ENCODE assay signal across 21 mouse cellular contexts in genomic region chr1:95618647-95619046, GRCm38 (mm10). TPM values are rescaled to one million over a fixed set of nuclear protein-coding genes. Genes with fewer than 3 reads are reported as not detected.
DNase-seq lines count a peak whose midpoint lies in the region; ATAC-seq and TF ChIP-seq lines count a peak whose summit lies in the region.
"Had no signal": no experiment of that assay in that cellular context is flagged by ENCODE, and none has a peak within 500 bp of the region (broad histone marks: within the 10 kb centered on the region; RNA-seq: fewer than 3 reads in every experiment).

No protein-coding gene starts in this region.

- WGBS in heart, embryonic 11.5 days (ENCODE audit: insufficient replicate concordance): 45% methylated on average over 3 of the region's 3 CpGs
- 58% methylated on average over 3 of the region's 3 CpGs for WGBS in lung, embryonic 14.5 days
- WGBS in lung, postnatal 0 days: 43% methylated on average over 3 of the region's 3 CpGs

- no peak overlapping the region for H3K27ac ChIP-seq in heart, embryonic 11.5 days (ENCODE audit: low read depth, low read length)
- H3K27ac ChIP-seq in lung, embryonic 14.5 days (ENCODE audit: low read depth): no peak overlapping the region
- H3K27ac ChIP-seq in lung, postnatal 0 days (ENCODE audit: low read length): no peak overlapping the region
- H3K27ac ChIP-seq: left cerebral cortex, adult 2 months; limb, embryonic 13.5 days had no signal

- TF ChIP-seq EP300 in lung, postnatal 0 days (IDR thresholded peaks at IDR 0.05): no peak

- DNase-seq in heart, adult 18-20 months: peak; percentile 22 to 61
- DNase-seq in lung, embryonic 14.5 days: peak; percentile 7
- no peak for DNase-seq in lung, postnatal 0 days (ENCODE audit: low spot score)
- DNase-seq in embryo, embryonic 10.5 days (ENCODE audit: low spot score): peak; percentile 29
- DNase-seq in spleen, postnatal 4 days (ENCODE audit: low spot score in 2 of 2): no peak
- DNase-seq in thymus, postnatal 36 days: no peak
- DNase-seq: adrenal gland, postnatal 25 days; cerebellum, adult 9-10 months; gastrocnemius, postnatal 10 days; kidney, postnatal 25 days; liver, postnatal 0 days; lung, postnatal 36 days; right cerebral cortex, postnatal 14 days; thymus, postnatal 4 days had no signal

- no peaks in the 10 kb centered on the region for H3K36me3 ChIP-seq in heart, embryonic 11.5 days (ENCODE audit: control insufficient read depth, insufficient read depth, low read length)
- H3K36me3 ChIP-seq in lung, embryonic 14.5 days (ENCODE audit: insufficient read depth): no peaks in the 10 kb centered on the region
- no peaks in the 10 kb centered on the region for H3K36me3 ChIP-seq in lung, postnatal 0 days (ENCODE audit: insufficient read depth, low read length)
- H3K36me3 ChIP-seq: limb, embryonic 13.5 days had no signal

- no peaks in the 10 kb centered on the region for H3K4me1 ChIP-seq in heart, embryonic 11.5 days (ENCODE audit: control insufficient read depth, insufficient read depth, low read length)
- H3K4me1 ChIP-seq in lung, embryonic 14.5 days (ENCODE audit: insufficient read depth): no peaks in the 10 kb centered on the region
- no peaks in the 10 kb centered on the region for H3K4me1 ChIP-seq in lung, postnatal 0 days (ENCODE audit: insufficient read depth, low read depth, low read length)
- H3K4me1 ChIP-seq: limb, embryonic 13.5 days had no signal

- no peak overlapping the region for H3K9ac ChIP-seq in heart, embryonic 11.5 days (ENCODE audit: low read depth, low read length)
- H3K9ac ChIP-seq in lung, embryonic 14.5 days: no peak overlapping the region
- H3K9ac ChIP-seq in lung, postnatal 0 days (replicated peaks; ENCODE audit: low read depth): no peak overlapping the region
- H3K9ac ChIP-seq: limb, embryonic 13.5 days; liver, postnatal 0 days had no signal

- H3K27me3 ChIP-seq in heart, embryonic 11.5 days (ENCODE audit: control insufficient read depth, insufficient read depth, low read length): no peaks in the 10 kb centered on the region
- H3K27me3 ChIP-seq in lung, embryonic 14.5 days (ENCODE audit: insufficient read depth, low read length): no peaks in the 10 kb centered on the region
- H3K27me3 ChIP-seq in lung, postnatal 0 days (replicated peaks; ENCODE audit: insufficient read depth, low read length): no peaks in the 10 kb centered on the region
- H3K27me3 ChIP-seq: limb, embryonic 13.5 days had no signal

- TF ChIP-seq CTCF in lung, embryonic 14.5 days (IDR thresholded peaks at IDR 0.05; ENCODE audit: low read depth): no peak
- no peak for TF ChIP-seq CTCF in lung, postnatal 0 days (IDR thresholded peaks at IDR 0.05)

- H3K4me3 ChIP-seq in heart, embryonic 11.5 days (ENCODE audit: low read depth, low read length): no peak overlapping the region
- H3K4me3 ChIP-seq in lung, embryonic 14.5 days (ENCODE audit: low read depth, low read length): no peak overlapping the region
- no peak overlapping the region for H3K4me3 ChIP-seq in lung, postnatal 0 days (ENCODE audit: low read depth, low read length)
- H3K4me3 ChIP-seq: left cerebral cortex, adult 2 months; limb, embryonic 13.5 days had no signal

- H3K4me2 ChIP-seq in heart, embryonic 11.5 days: no peak overlapping the region
- H3K4me2 ChIP-seq in lung, embryonic 14.5 days: no peak overlapping the region
- no peak overlapping the region for H3K4me2 ChIP-seq in lung, postnatal 0 days (replicated peaks; ENCODE audit: low read depth, low read length)
- H3K4me2 ChIP-seq: limb, embryonic 13.5 days; midbrain, embryonic 11.5 days had no signal

- no peaks in the 10 kb centered on the region for H3K9me3 ChIP-seq in heart, embryonic 11.5 days (replicated peaks; ENCODE audit: control insufficient read depth, low read length)
- no peaks in the 10 kb centered on the region for H3K9me3 ChIP-seq in lung, embryonic 14.5 days (ENCODE audit: low read depth, low read length)
- no peaks in the 10 kb centered on the region for H3K9me3 ChIP-seq in lung, postnatal 0 days (ENCODE audit: low read length)
- H3K9me3 ChIP-seq: limb, embryonic 13.5 days had no signal

- no peak for ATAC-seq in heart, embryonic 11.5 days (replicated peaks; ENCODE audit: insufficient number of reproducible peaks, low FRiP score, low TSS enrichment)
- no peak for ATAC-seq in lung, embryonic 14.5 days (ENCODE audit: insufficient read depth)
- no peak for ATAC-seq in lung, postnatal 0 days
- ATAC-seq: forebrain, embryonic 16.5 days; hindbrain, embryonic 16.5 days; intestine, postnatal 0 days; liver, postnatal 0 days had no signal

RNA-seq across cellular contexts. Expression of gene St8sia4, which starts 48.7 kb away (rescaled TPM):
- 1 to 10 TPM; 4.9 to 5.0 TPM for total RNA-seq in heart, adult 18-20 months (2021)
- polyA plus RNA-seq in heart, embryonic 11.5 days (2014; fragmentation: Nextera tagmentation; extraction: Ambion mirVana): 0.84 and 1.0 TPM in 2 replicates
- polyA plus RNA-seq in lung, embryonic 14.5 days (2014; fragmentation: Nextera tagmentation; extraction: Ambion mirVana): 15.9 and 16.3 TPM in 2 replicates
- 6.0 and 8.6 TPM in 2 replicates for polyA plus RNA-seq in lung, postnatal 0 days (2015; fragmentation: Nextera tagmentation; extraction: Ambion mirVana)

Comparison
In these comparisons a context has a peak if more than half of its experiments do, and no peak if none do; other contexts are left out.
1. DNase-seq: peak in heart, adult 18-20 months (2 of 2), lung, embryonic 14.5 days (single experiment) and embryo, embryonic 10.5 days (single experiment); none in lung, postnatal 0 days (single experiment), spleen, postnatal 4 days (0 of 2) and thymus, postnatal 36 days (0 of 2).